Mouse (Mus musculus): ENCODE data around the gene Wdr27.

DNA sequence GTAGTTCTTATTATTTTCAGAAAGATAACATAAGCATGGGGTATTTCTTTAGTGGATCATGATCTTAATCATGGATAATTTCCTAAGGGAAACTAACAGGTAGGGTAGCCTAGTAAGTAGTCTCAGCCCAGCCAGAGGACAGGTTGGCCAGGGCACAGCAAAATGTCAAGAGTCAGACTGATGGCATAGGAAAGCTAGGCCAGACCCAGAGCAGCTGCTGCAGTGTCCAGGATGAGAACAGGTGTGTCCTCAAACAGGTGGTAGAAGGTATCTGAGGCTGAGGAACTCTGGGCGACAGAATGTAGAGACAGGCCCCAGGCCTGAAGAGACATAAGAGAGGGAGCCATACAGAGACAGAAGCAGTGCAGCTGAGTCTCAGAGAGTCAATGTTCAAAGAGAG, 44.0 kb downstream of the Wdr27 start:
- TF ChIP-seq CTCF (IDR thresholded peaks at IDR 0.05; ENCODE audit: low read depth) (no peak), EP300 (IDR thresholded peaks at IDR 0.05; ENCODE audit: low read depth) (no peak)
